Mouse (Mus musculus): ENCODE results near the gene Gdap1l1. TPM values are rescaled to one million over a fixed set of nuclear protein-coding genes. Genes with fewer than 3 reads are reported as not detected.
"Not testable (repeated sequence)": the region's sequence is repeated elsewhere in the genome, so short reads cannot be mapped to it uniquely, and the experiment has no call there.

The Gdap1l1 gene
- polyA plus RNA-seq, 1 experiment from 2014 or later, result 1.1 TPM

- Histone ChIP-seq H3K4me3 (no peak overlapping the region; the same call in 1 of the 2 replicates), H3K36me3 (no peaks in the 10 kb centered on the region), H3K4me1 (peaks cover 39% of the 10 kb centered on the region), H3K9me3 (no peaks in the 10 kb centered on the region), H3K27me3 (ENCODE audit: insufficient read depth, poor library complexity, severe bottlenecking) (peaks cover 35% of the 10 kb centered on the region), H3K27ac (no peak overlapping the region)
- no peak for DNase-seq (ENCODE audit: low spot score)
- WGBS, result 28% methylated on average over 10 of the region's 10 CpGs
These were observed 21.1 kb downstream of the Gdap1l1 start for GRCm38 (mm10) chr2:163459380-163459779.

- Histone ChIP-seq H3K27ac (no peak overlapping the region), H3K27me3 (ENCODE audit: insufficient read depth, poor library complexity, severe bottlenecking) (peaks cover 31% of the 10 kb centered on the region), H3K4me3 (no peak overlapping the region), H3K9me3 (no peaks in the 10 kb centered on the region), H3K36me3 (no peaks in the 10 kb centered on the region), H3K4me1 (peaks cover 52% of the 10 kb centered on the region)
- WGBS, result 90% methylated on average over 8 of the region's 8 CpGs
- DNase-seq (ENCODE audit: low spot score), result no peak
These were observed 22.3 kb downstream of the Gdap1l1 start for GRCm38 (mm10) chr2:163460622-163461021.

DNA sequence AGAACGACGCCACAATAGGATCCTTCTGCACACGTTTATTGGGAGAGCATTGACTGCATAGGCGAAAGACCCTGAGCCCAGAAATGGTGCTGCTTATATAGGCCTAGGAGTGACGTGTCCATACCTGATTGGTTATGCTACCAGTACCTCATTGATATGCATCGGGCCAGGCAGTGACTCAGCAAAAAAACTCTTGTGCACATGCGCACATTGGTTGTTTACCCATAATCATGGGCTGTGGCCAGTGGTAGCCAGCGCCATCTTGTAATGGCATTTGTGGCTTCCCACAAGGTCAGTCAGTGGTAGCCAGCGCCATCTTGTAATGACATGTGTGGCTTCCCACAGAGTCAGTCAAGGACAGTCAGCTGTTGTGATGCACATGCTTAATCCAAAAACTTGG lies 23.0 kb downstream of the Gdap1l1 start:
- WGBS, result 90% methylated on average over 9 of the region's 9 CpGs
- H3K4me1 ChIP-seq, result peaks cover 58% of the 10 kb centered on the region
- H3K36me3 ChIP-seq, result not testable (repeated sequence)

GRCm38 (mm10) chr2:163462386-163462785 lies 24.1 kb downstream of the Gdap1l1 start:
- no peaks in the 10 kb centered on the region for H3K9me3 ChIP-seq
- peaks cover 5% of the 10 kb centered on the region; the same call in 1 of the 2 replicates for H3K36me3 ChIP-seq
- peaks cover 64% of the 10 kb centered on the region for H3K4me1 ChIP-seq
- peaks cover 31% of the 10 kb centered on the region for H3K27me3 ChIP-seq (ENCODE audit: insufficient read depth, poor library complexity, severe bottlenecking)
- 0 out of 2 replicates have a peak overlapping the region, but pooled peaks have one; percentile 0 for H3K4me3 ChIP-seq
- 66% methylated on average over 5 of the region's 5 CpGs for WGBS
- H3K27ac ChIP-seq, result peak overlapping the region; percentile 83; the same call in 1 of the 2 replicates
- DNase-seq (ENCODE audit: low spot score), result no peak

More for the DNA sequence above, 23.0 kb downstream of the Gdap1l1 start:
- H3K27ac ChIP-seq; DNase-seq (ENCODE audit: low spot score); H3K9me3 ChIP-seq; H3K4me3 ChIP-seq: not testable (repeated sequence)
- H3K27me3 ChIP-seq (ENCODE audit: insufficient read depth, poor library complexity, severe bottlenecking), result peaks cover 31% of the 10 kb centered on the region

GRCm38 (mm10) chr2:163462801-163463200 lies 24.5 kb downstream of the Gdap1l1 start:
- DNase-seq (ENCODE audit: low spot score), result no peak
- H3K9me3 ChIP-seq, result no peaks in the 10 kb centered on the region
- H3K4me3 ChIP-seq, result 0 out of 2 replicates have a peak overlapping the region, but pooled peaks have one; percentile 0
- peaks cover 8% of the 10 kb centered on the region; the same call in 1 of the 2 replicates for H3K36me3 ChIP-seq
- H3K4me1 ChIP-seq, result peaks cover 64% of the 10 kb centered on the region
- H3K27ac ChIP-seq, result peak overlapping the region; percentile 83; the same call in 1 of the 2 replicates
- WGBS, result 55% methylated on average over 11 of the region's 11 CpGs
- H3K27me3 ChIP-seq (ENCODE audit: insufficient read depth, poor library complexity, severe bottlenecking), result peaks cover 27% of the 10 kb centered on the region

- Histone ChIP-seq H3K4me3 (no peak overlapping the region), H3K9me3 (no peaks in the 10 kb centered on the region), H3K27ac (peak overlapping the region; percentile 83), H3K27me3 (ENCODE audit: insufficient read depth, poor library complexity, severe bottlenecking) (peaks cover 21% of the 10 kb centered on the region), H3K4me1 (peaks cover 60% of the 10 kb centered on the region), H3K36me3 (peaks cover 12% of the 10 kb centered on the region)
- WGBS, result 48% methylated on average over 10 of the region's 10 CpGs
- no peak for DNase-seq (ENCODE audit: low spot score)
These were observed 25.0 kb downstream of the Gdap1l1 start for GRCm38 (mm10) chr2:163463251-163463769.

DNA sequence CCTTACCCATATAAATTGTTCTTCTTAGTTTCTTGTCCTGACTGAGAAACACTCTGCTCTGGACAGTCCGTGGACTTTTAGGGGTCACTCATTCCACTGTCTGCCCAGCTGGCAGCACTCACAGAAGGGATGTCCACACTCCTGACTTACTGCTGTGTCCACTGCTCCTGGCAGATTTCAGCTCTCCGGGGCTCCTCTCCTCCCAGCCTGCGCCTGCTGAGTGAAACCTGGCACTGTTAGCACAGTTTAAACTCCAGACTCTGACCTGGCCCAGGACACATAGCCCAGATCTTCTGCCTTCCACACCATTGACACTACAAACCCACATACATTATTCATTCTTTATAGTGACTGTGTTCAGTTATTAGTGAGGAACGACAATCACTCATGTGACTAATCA lies 25.7 kb downstream of the Gdap1l1 start:
- H3K27me3 ChIP-seq (ENCODE audit: insufficient read depth, poor library complexity, severe bottlenecking), result peaks cover 15% of the 10 kb centered on the region
- H3K27ac ChIP-seq, result peak overlapping the region; percentile 83
- WGBS, result 48% methylated on average over 4 of the region's 4 CpGs
- no peaks in the 10 kb centered on the region for H3K9me3 ChIP-seq
- DNase-seq (ENCODE audit: low spot score), result no peak
- peaks cover 19% of the 10 kb centered on the region for H3K36me3 ChIP-seq
- peaks cover 53% of the 10 kb centered on the region for H3K4me1 ChIP-seq
- H3K4me3 ChIP-seq, result no peak overlapping the region

DNA sequence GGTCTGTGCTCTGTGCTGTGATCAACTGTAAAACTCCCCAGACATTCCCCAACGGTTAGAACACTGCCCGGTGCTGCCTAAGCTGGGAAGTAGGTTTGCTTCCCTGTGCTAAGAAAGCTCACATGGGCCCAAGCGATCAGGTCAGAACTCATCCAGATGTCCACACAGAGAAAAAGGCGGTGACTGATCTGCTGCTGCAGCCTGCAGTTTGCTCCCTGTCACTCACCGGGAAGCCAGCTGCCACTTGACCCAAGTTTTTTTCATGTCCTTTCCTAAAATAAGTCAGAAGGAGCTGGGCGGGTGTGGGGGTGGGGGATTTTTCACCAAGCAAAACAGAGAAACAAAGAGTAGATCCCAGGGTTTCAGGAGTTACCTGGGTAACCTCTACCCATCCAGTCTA lies 26.3 kb downstream of the Gdap1l1 start:
- peaks cover 24% of the 10 kb centered on the region for H3K36me3 ChIP-seq
- peak overlapping the region; percentile 83 for H3K27ac ChIP-seq
- peak; percentile 85 for DNase-seq (ENCODE audit: low spot score)
- 26% methylated on average over 6 of the region's 6 CpGs for WGBS
- no peaks in the 10 kb centered on the region for H3K9me3 ChIP-seq
- H3K4me3 ChIP-seq, result 0 out of 2 replicates have a peak overlapping the region, but pooled peaks have one; percentile 25
- peaks cover 48% of the 10 kb centered on the region for H3K4me1 ChIP-seq
- H3K27me3 ChIP-seq (ENCODE audit: insufficient read depth, poor library complexity, severe bottlenecking), result peaks cover 10% of the 10 kb centered on the region; the same call in 1 of the 2 replicates

- Histone ChIP-seq H3K36me3 (peaks cover 28% of the 10 kb centered on the region), H3K4me3 (no peak overlapping the region), H3K27ac (no peak overlapping the region), H3K9me3 (no peaks in the 10 kb centered on the region), H3K4me1 (peaks cover 55% of the 10 kb centered on the region), H3K27me3 (ENCODE audit: insufficient read depth, poor library complexity, severe bottlenecking) (no peaks in the 10 kb centered on the region)
- DNase-seq (ENCODE audit: low spot score), result no peak
- WGBS, result 64% methylated on average over 8 of the region's 8 CpGs
These were observed 28.5 kb downstream of the Gdap1l1 start for GRCm38 (mm10) chr2:163466771-163467170.

DNA sequence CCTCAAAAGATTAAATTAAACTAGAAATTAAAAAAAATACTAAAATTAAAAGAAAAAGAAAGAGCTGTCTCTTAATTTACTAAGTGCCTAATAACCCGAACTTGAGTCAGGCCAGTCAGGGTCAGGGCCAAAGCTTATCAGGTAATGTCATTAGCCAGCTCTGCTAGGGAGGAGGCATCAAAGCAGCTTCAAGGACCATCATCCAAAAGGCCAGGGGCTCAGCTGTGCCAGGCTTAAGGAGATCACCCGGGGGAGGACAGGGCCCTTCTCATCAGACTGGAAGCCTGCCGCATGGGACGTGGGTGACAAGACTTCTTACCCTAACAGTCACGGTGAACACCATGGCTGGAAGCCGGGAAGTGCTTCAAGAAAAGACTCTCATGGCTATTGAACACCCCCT lies 29.3 kb downstream of the Gdap1l1 start:
- Histone ChIP-seq H3K9me3 (no peaks in the 10 kb centered on the region), H3K4me1 (peaks cover 58% of the 10 kb centered on the region), H3K4me3 (no peak overlapping the region), H3K27me3 (ENCODE audit: insufficient read depth, poor library complexity, severe bottlenecking) (no peaks in the 10 kb centered on the region), H3K36me3 (peaks cover 28% of the 10 kb centered on the region), H3K27ac (no peak overlapping the region)
- no peak for DNase-seq (ENCODE audit: low spot score)
- 68% methylated on average over 6 of the region's 6 CpGs for WGBS

DNA sequence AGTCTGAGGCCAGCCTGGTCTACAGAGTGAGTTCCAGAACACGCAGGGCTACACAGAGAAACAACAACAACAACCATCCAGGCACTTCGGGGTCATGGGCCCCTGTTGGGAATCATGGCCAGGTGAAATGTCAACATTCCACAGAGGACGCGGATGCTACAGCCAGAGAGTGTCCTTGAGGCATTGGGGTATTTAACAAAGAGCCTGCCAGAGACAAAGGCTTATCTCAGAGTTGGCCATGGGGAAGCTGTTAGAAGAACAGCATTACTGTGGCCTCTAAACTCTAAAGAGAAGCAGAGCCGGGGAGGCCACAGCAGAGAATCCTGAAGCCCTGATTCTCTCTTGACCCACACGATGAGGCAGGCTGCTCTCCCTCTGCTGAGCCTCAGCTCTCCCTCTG lies 30.6 kb downstream of the Gdap1l1 start:
- H3K4me3 ChIP-seq, result no peak overlapping the region
- WGBS, result 86% methylated on average over 6 of the region's 6 CpGs
- DNase-seq (ENCODE audit: low spot score), result no peak
- H3K9me3 ChIP-seq, result no peaks in the 10 kb centered on the region
- no peak overlapping the region for H3K27ac ChIP-seq
- no peaks in the 10 kb centered on the region for H3K27me3 ChIP-seq (ENCODE audit: insufficient read depth, poor library complexity, severe bottlenecking)
- H3K36me3 ChIP-seq, result peaks cover 28% of the 10 kb centered on the region
- H3K4me1 ChIP-seq, result peaks cover 46% of the 10 kb centered on the region

DNA sequence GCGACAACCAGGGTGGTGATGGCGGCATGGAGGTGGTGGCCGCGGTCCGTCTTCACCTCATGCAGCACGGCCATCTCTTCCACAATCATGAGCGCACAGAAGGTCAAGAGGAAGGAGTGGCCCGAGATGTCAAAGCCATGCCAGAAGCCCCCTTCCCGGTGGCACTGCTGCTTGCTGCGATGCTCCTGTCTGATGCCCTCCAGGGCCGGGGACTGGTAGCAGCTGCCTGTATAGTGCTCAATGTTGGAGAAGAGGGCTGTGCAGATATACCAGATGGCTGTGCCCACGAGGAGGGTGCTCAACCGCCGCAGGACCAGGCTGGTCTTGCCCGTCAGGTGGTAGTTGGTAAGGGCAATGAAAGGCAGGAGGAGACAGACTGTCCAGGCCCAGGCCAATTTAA lies 31.4 kb downstream of the Gdap1l1 start:
- peaks cover 38% of the 10 kb centered on the region for H3K4me1 ChIP-seq
- no peaks in the 10 kb centered on the region for H3K27me3 ChIP-seq (ENCODE audit: insufficient read depth, poor library complexity, severe bottlenecking)
- no peak overlapping the region for H3K27ac ChIP-seq
- H3K9me3 ChIP-seq, result no peaks in the 10 kb centered on the region
- H3K36me3 ChIP-seq, result peaks cover 28% of the 10 kb centered on the region
- DNase-seq (ENCODE audit: low spot score), result no peak
- WGBS, result 91% methylated on average over 15 of the region's 15 CpGs
- H3K4me3 ChIP-seq, result no peak overlapping the region

- DNase-seq (ENCODE audit: low spot score), result no peak
- 69% methylated on average over 3 of the region's 3 CpGs for WGBS
- H3K27ac ChIP-seq, result no peak overlapping the region
These were observed 32.9 kb downstream of the Gdap1l1 start for GRCm38 (mm10) chr2:163471136-163471535.

More at GRCm38 (mm10) chr2:163471136-163471535, 32.9 kb downstream of the Gdap1l1 start:
- H3K4me1 ChIP-seq, result peaks cover 24% of the 10 kb centered on the region
- peaks cover 28% of the 10 kb centered on the region for H3K36me3 ChIP-seq
- peak overlapping the region; percentile 97; the same call in 1 of the 2 replicates for H3K4me3 ChIP-seq
- H3K9me3 ChIP-seq, result no peaks in the 10 kb centered on the region
- no peaks in the 10 kb centered on the region for H3K27me3 ChIP-seq (ENCODE audit: insufficient read depth, poor library complexity, severe bottlenecking)

All from heart, embryonic 10.5 days (tissue).